Mouse (Mus musculus) megakaryocyte-erythroid progenitor cell, adult 5-6 weeks (primary cell): ENCODE data around the gene Dtnb. TPM values are rescaled to one million over a fixed set of nuclear protein-coding genes. Genes with fewer than 3 reads are reported as not detected.
"Not testable (repeated sequence)": the region's sequence is repeated elsewhere in the genome, so short reads cannot be mapped to it uniquely, and the experiment has no call there.

Source experiments
- ATAC-seq: replicated peaks from 2 replicates; pipeline ENCODE4 v1.8.0; 2016; ENCODE audit warnings: mild to moderate bottlenecking, inconsistent platforms; ENCODE audit not compliant: severe bottlenecking, poor library complexity, low FRiP score, low TSS enrichment
- total RNA-seq, 2 experiments: library from RNA; stranded (forward) in 1 of 2; stranded (reverse) in 1 of 2; fragments of 200-1000, 215-1000 nt in 1 of 2; fragments of >200 nt in 1 of 2; fragmentation: Nextera tagmentation in 1 of 2; gene quantifications; 2 replicates each; pipeline ENCODE4 v1.2.3; 2014 to 2017

The Dtnb gene
- total RNA-seq, 2 experiments from 2014 or later: 16.8 to 49.1 TPM

GRCm38 (mm10) chr12:3641931-3642330 lies 69.8 kb downstream of the Dtnb start:
- ATAC-seq: peak; percentile 75; the same call in 1 of the 2 replicates

- ATAC-seq: no peak
These were observed 84.6 kb downstream of the Dtnb start for GRCm38 (mm10) chr12:3656799-3657198.

- no peak for ATAC-seq
These were observed 85.1 kb downstream of the Dtnb start for GRCm38 (mm10) chr12:3657234-3657633.

- no peak for ATAC-seq
These were observed 85.6 kb downstream of the Dtnb start for GRCm38 (mm10) chr12:3657786-3658185.

GRCm38 (mm10) chr12:3659554-3660311 lies 87.6 kb downstream of the Dtnb start:
- ATAC-seq: no peak

- ATAC-seq: no peak
These were observed 88.9 kb downstream of the Dtnb start for GRCm38 (mm10) chr12:3660985-3661635.

- no peak for ATAC-seq
These were observed 90.5 kb downstream of the Dtnb start for GRCm38 (mm10) chr12:3662660-3663059.

GRCm38 (mm10) chr12:3663386-3663785 lies 91.2 kb downstream of the Dtnb start:
- ATAC-seq: no peak

- no peak for ATAC-seq
These were observed 97.8 kb downstream of the Dtnb start for GRCm38 (mm10) chr12:3669971-3670381.

GRCm38 (mm10) chr12:3671117-3671516 lies 98.9 kb downstream of the Dtnb start:
- ATAC-seq: peak; percentile 63

- ATAC-seq: no peak
These were observed 100.6 kb downstream of the Dtnb start for GRCm38 (mm10) chr12:3672786-3673185.

GRCm38 (mm10) chr12:3673886-3674285 lies 101.7 kb downstream of the Dtnb start:
- no peak for ATAC-seq

GRCm38 (mm10) chr12:3674913-3675312 lies 102.7 kb downstream of the Dtnb start:
- ATAC-seq: no peak

GRCm38 (mm10) chr12:3680721-3681120 lies 108.5 kb downstream of the Dtnb start:
- no peak for ATAC-seq

- ATAC-seq: no peak
These were observed 110.9 kb downstream of the Dtnb start for GRCm38 (mm10) chr12:3683041-3683440.

GRCm38 (mm10) chr12:3686419-3686940 lies 114.3 kb downstream of the Dtnb start:
- no peak for ATAC-seq

- not testable (repeated sequence) for ATAC-seq
These were observed 118.8 kb downstream of the Dtnb start for GRCm38 (mm10) chr12:3690926-3691529.

GRCm38 (mm10) chr12:3692795-3693392 lies 120.7 kb downstream of the Dtnb start:
- peak; percentile 78 for ATAC-seq

GRCm38 (mm10) chr12:3695741-3696501 lies 123.7 kb downstream of the Dtnb start:
- ATAC-seq: peak; percentile 67; the same call in 1 of the 2 replicates
